Mouse (Mus musculus): ENCODE measurements at regions not wholly inside any gene's neighbourhood (a gene's known extent, or its start where the extent isn't known, plus 50 kb on each side); places are given as distances from the start of the nearest gene placed in this dataset.

- DNase-seq (ENCODE audit: low read depth, low spot score), result no peak
Measured at GRCm38 (mm10) chr2:115309856-115310631, 271.5 kb upstream of the BC052040 start.

GRCm38 (mm10) chr2:115318551-115318950 lies 263.0 kb upstream of the BC052040 start:
- no peak for DNase-seq (ENCODE audit: low read depth, low spot score)

GRCm38 (mm10) chr2:115322582-115322981 lies 258.9 kb upstream of the BC052040 start:
- DNase-seq (ENCODE audit: low read depth, low spot score), result no peak

- DNase-seq (ENCODE audit: low read depth, low spot score), result no peak
Measured at GRCm38 (mm10) chr2:115326526-115326925, 255.0 kb upstream of the BC052040 start.

GRCm38 (mm10) chr2:115338178-115338577 lies 243.3 kb upstream of the BC052040 start:
- DNase-seq (ENCODE audit: low read depth, low spot score), result no peak

- DNase-seq (ENCODE audit: low read depth, low spot score), result no peak
Measured at GRCm38 (mm10) chr2:115339034-115339433, 242.5 kb upstream of the BC052040 start.

GRCm38 (mm10) chr2:115342360-115342759 lies 239.2 kb upstream of the BC052040 start:
- no peak for DNase-seq (ENCODE audit: low read depth, low spot score)

- no peak for DNase-seq (ENCODE audit: low read depth, low spot score)
Measured at GRCm38 (mm10) chr2:115346551-115346950, 235.0 kb upstream of the BC052040 start.

- DNase-seq (ENCODE audit: low read depth, low spot score), result no peak
Measured at GRCm38 (mm10) chr2:115348263-115348662, 233.3 kb upstream of the BC052040 start.

GRCm38 (mm10) chr2:115371072-115371471 lies 210.4 kb upstream of the BC052040 start:
- DNase-seq (ENCODE audit: low read depth, low spot score), result no peak

GRCm38 (mm10) chr2:115375336-115375735 lies 206.2 kb upstream of the BC052040 start:
- DNase-seq (ENCODE audit: low read depth, low spot score), result no peak

- no peak for DNase-seq (ENCODE audit: low read depth, low spot score)
Measured at GRCm38 (mm10) chr2:115384414-115385180, 196.9 kb upstream of the BC052040 start.

- DNase-seq (ENCODE audit: low read depth, low spot score), result no peak
Measured at GRCm38 (mm10) chr2:115385207-115386168, 196.0 kb upstream of the BC052040 start.

- no peak for DNase-seq (ENCODE audit: low read depth, low spot score)
Measured at GRCm38 (mm10) chr2:115391575-115391974, 189.9 kb upstream of the BC052040 start.

GRCm38 (mm10) chr2:115392082-115392762 lies 189.3 kb upstream of the BC052040 start:
- no peak for DNase-seq (ENCODE audit: low read depth, low spot score)

GRCm38 (mm10) chr2:115394091-115394490 lies 187.4 kb upstream of the BC052040 start:
- no peak for DNase-seq (ENCODE audit: low read depth, low spot score)

- DNase-seq (ENCODE audit: low read depth, low spot score), result no peak
Measured at GRCm38 (mm10) chr2:115398550-115398949, 183.0 kb upstream of the BC052040 start.

- no peak for DNase-seq (ENCODE audit: low read depth, low spot score)
Measured at GRCm38 (mm10) chr2:115399107-115399740, 182.3 kb upstream of the BC052040 start.

GRCm38 (mm10) chr2:115399987-115400550 lies 181.4 kb upstream of the BC052040 start:
- DNase-seq (ENCODE audit: low read depth, low spot score), result no peak

- DNase-seq (ENCODE audit: low read depth, low spot score), result no peak
Measured at GRCm38 (mm10) chr2:115402246-115402645, 179.3 kb upstream of the BC052040 start.

Measured in CD4-positive, CD25-positive, alpha-beta regulatory T cell, adult 2 months (primary cell).